Mouse (Mus musculus) liver, embryonic 14.5 days (tissue): Measurements from ENCODE around the gene Cenpa. TPM values are rescaled to one million over a fixed set of nuclear protein-coding genes. Genes with fewer than 3 reads are reported as not detected.

Experiments used
- ATAC-seq: fragments of 200-750 bp; cut with Nextera tagmentation; 2 replicates; pipeline ENCODE4 v1.8.0; 2017; ENCODE audit warnings: moderate number of reproducible peaks, mild to moderate bottlenecking, moderate library complexity; ENCODE audit not compliant: insufficient read depth
- DNase-seq, 3 experiments: peaks; one replicate each; pipeline ENCODE4 v3.0.0-alpha.2; 2012 to 2013; ENCODE audit warnings: low read depth in 3 of 3, low spot score in 3 of 3
- H3K27ac ChIP-seq: fragments of 300-500 bp; sonication (generic); 2 replicates; pipeline ENCODE4 v1.5.1; 2014; ENCODE audit warnings: moderate library complexity, mild to moderate bottlenecking, control low read depth, inconsistent platforms
- H3K27me3 ChIP-seq: fragments of 300-500 bp; sonication (generic); 2 replicates; pipeline ENCODE4 v1.6.1; 2014; ENCODE audit warnings: mild to moderate bottlenecking, low read length, moderate library complexity; ENCODE audit not compliant: control insufficient read depth, insufficient read depth
- H3K36me3 ChIP-seq: fragments of 300-500 bp; sonication (generic); replicated peaks from 2 replicates; pipeline ENCODE4 v1.6.1; 2014; ENCODE audit warnings: low read depth; ENCODE audit not compliant: control insufficient read depth, insufficient read depth
- H3K4me1 ChIP-seq, 2 experiments: fragments of 200-500 bp in 1 of 2; fragments of 300-500 bp in 1 of 2; sonication (generic) in 1 of 2; replicated peaks; 2 replicates each; pipeline ENCODE4 v1.6.1; 2012 to 2014; ENCODE audit warnings: antibody characterized with exemption in 1 of 2, inconsistent platforms in 1 of 2, low read length in 1 of 2; ENCODE audit not compliant: control insufficient read depth in 2 of 2, insufficient read depth in 2 of 2
- H3K4me2 ChIP-seq: fragments of 300-500 bp; sonication (generic); 2 replicates; pipeline ENCODE4 v1.6.1; 2014; ENCODE audit warnings: low read depth, mild to moderate bottlenecking, control low read depth, moderate library complexity
- H3K4me3 ChIP-seq, 2 experiments: fragments of 200-500 bp in 1 of 2; fragments of 300-500 bp in 1 of 2; sonication (generic) in 1 of 2; 2 replicates each; pipeline ENCODE4 v1.5.1; 2012 to 2014; ENCODE audit warnings: low read depth in 2 of 2, low read length in 2 of 2, mild to moderate bottlenecking in 2 of 2, control low read depth in 1 of 2, inconsistent platforms in 1 of 2, moderate library complexity in 1 of 2; ENCODE audit not compliant: insufficient read depth in 1 of 2
- H3K9ac ChIP-seq: fragments of 300-500 bp; sonication (generic); replicated peaks from 2 replicates; pipeline ENCODE4 v1.6.1; 2014; ENCODE audit warnings: mild to moderate bottlenecking, control low read depth, moderate library complexity
- H3K9me3 ChIP-seq: fragments of 300-500 bp; sonication (generic); 2 replicates; pipeline ENCODE4 v1.6.1; 2016; ENCODE audit warnings: low read length, mixed read lengths; ENCODE audit not compliant: control insufficient read depth
- CTCF ChIP-seq: IDR thresholded peaks from 2 replicates; pipeline ENCODE4 v1.5.1; 2016; ENCODE audit warnings: antibody characterized with exemption, low read depth, control low read depth
- EP300 ChIP-seq: IDR thresholded peaks from 2 replicates; pipeline ENCODE4 v1.6.1; 2016; ENCODE audit warnings: antibody characterized with exemption, low read depth
- WGBS: fragments of 180-500 bp; shearing (Covaris S2); extraction: QIAGEN DNeasy Blood & Tissue Kit; methylation state at CpG from one replicate; pipeline ENCODE4 v1.1.7; 2014; ENCODE audit not compliant: insufficient replicate concordance; 5-methylcytosine and 5-hydroxymethylcytosine counted together
- polyA plus RNA-seq, 2 experiments: library from polyadenylated mRNA; depleted of rRNA in 1 of 2; stranded (reverse) in 1 of 2; unstranded in 1 of 2; fragments of >200 nt; fragmentation: Nextera tagmentation in 1 of 2; extraction: Ambion mirVana in 1 of 2; gene quantifications; 2 replicates each; pipeline versions ENCODE4 v1.2.1 to v1.2.3; 2012 to 2014

Cenpa gene
- polyA plus RNA-seq, 2 experiments = 122 to 209 TPM

- Histone ChIP-seq H3K4me3 (no peak overlapping the region), H3K9ac (no peak overlapping the region), H3K4me2 (no peak overlapping the region), H3K4me1 (no peaks in the 10 kb centered on the region), H3K36me3 (no peaks in the 10 kb centered on the region; the same call in 1 of the 2 replicates), H3K27ac (no peak overlapping the region), H3K9me3 (no peaks in the 10 kb centered on the region), H3K27me3 (no peaks in the 10 kb centered on the region)
- DNase-seq (no peak), ATAC-seq (no peak)
- TF ChIP-seq CTCF (no peak), EP300 (no peak)
- 67% methylated on average over 4 of the region's 4 CpGs for WGBS
These were observed 7.5 kb upstream of the Cenpa start for GRCm38 (mm10) chr5:30659042-30659441.

DNA sequence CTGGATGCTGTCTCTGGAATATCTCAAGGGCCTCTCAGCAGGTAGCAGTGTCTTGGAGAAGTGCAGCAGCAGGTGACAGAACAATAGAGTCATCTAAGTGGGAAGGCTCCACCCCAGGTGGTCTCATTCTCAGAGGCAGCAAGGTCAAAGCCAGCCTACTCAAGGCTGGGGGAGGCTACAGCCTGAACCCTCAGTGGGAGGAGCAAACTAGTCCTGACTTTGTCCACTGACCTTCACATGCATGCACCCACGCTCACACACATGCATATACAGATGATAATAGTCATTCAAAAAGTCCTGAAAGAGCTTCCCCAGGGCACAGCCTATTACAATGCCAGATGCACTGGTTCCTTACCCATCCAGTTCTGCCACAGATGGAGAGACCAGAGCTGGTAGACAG is 6.3 kb upstream of the Cenpa start:
- no peaks in the 10 kb centered on the region; the same call in 1 of the 2 replicates for H3K36me3 ChIP-seq
- H3K4me2 ChIP-seq = no peak overlapping the region
- ATAC-seq = no peak
- no peaks in the 10 kb centered on the region for H3K27me3 ChIP-seq
- no peak overlapping the region for H3K27ac ChIP-seq
- 56% methylated on average over 1 of the region's 1 CpGs for WGBS
- no peak for DNase-seq
- H3K9me3 ChIP-seq = no peaks in the 10 kb centered on the region
- H3K4me3 ChIP-seq = no peak overlapping the region
- H3K9ac ChIP-seq = no peak overlapping the region
- 0 out of 4 replicates have a peak, but pooled peaks cover 0 to under 1% of the 10 kb centered on the region in 2 experiments for H3K4me1 ChIP-seq
- TF ChIP-seq EP300 = no peak
- no peak for TF ChIP-seq CTCF

GRCm38 (mm10) chr5:30660813-30661212 is 5.8 kb upstream of the Cenpa start:
- H3K4me3 ChIP-seq = no peak overlapping the region
- ATAC-seq (no peak), DNase-seq (no peak)
- H3K27ac ChIP-seq = no peak overlapping the region
- no peaks in the 10 kb centered on the region; the same call in 1 of the 2 replicates for H3K36me3 ChIP-seq
- WGBS = 87% methylated on average over 5 of the region's 5 CpGs
- H3K9me3 ChIP-seq = no peaks in the 10 kb centered on the region
- H3K27me3 ChIP-seq = no peaks in the 10 kb centered on the region
- H3K4me1 ChIP-seq = peaks cover 1 to 3% of the 10 kb centered on the region in 2 experiments
- H3K4me2 ChIP-seq = no peak overlapping the region
- TF ChIP-seq EP300 (no peak), CTCF (no peak)
- no peak overlapping the region for H3K9ac ChIP-seq

DNA sequence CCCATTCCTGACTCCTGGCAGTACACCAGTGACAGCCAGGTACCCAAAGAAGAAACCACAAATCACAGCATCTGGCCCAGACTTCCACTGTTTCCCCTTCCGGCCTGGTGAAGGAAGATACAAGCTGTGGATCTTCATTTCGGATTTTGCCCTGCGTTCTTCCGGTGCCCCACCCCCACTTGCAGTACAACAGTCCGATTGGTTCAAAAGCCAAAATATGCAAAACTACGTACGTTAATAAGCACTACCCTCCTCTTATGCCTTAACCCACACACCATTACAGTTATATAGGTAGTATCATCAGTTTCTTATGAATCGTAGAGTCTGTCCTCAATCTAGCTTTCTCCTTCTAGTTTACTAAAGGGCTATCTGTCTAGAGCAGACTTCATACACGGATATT is 1.2 kb upstream of the Cenpa start:
- Histone ChIP-seq H3K9ac (no peak overlapping the region), H3K4me1 (peaks cover 16 to 27% of the 10 kb centered on the region in 2 experiments), H3K4me2 (no peak overlapping the region), H3K27me3 (no peaks in the 10 kb centered on the region), H3K4me3 (no peak overlapping the region), H3K27ac (no peak overlapping the region), H3K9me3 (no peaks in the 10 kb centered on the region), H3K36me3 (peaks cover 20% of the 10 kb centered on the region)
- DNase-seq (no peak), ATAC-seq (no peak)
- 66% methylated on average over 9 of the region's 9 CpGs for WGBS
- TF ChIP-seq CTCF (no peak), EP300 (no peak)

DNA sequence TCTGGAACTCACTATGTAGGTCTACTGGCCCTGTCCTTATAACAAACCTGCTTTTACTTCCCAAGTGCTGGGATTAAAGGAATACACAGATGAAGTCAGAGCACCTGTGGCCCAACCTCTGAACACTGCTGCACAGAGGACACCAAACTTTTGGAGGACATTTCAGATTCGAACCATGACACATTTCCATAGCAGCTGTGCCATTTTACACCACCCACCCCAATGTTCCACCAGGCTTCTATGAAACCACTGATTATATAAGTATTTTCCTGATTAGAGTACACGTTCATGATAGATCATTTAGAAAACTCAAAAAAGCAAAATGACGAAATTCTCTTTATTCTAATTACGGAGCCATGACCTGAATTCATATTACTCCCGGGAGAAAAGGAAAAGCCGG is 609 bp upstream of the Cenpa start:
- H3K36me3 ChIP-seq = peaks cover 26% of the 10 kb centered on the region
- peak overlapping the region; percentile 82 for H3K4me2 ChIP-seq
- WGBS = 33% methylated on average over 6 of the region's 6 CpGs
- H3K4me1 ChIP-seq = peaks cover 16 to 27% of the 10 kb centered on the region in 2 experiments
- no peak for ATAC-seq
- H3K27me3 ChIP-seq = no peaks in the 10 kb centered on the region
- peak overlapping the region; percentile 97 to 98 for H3K4me3 ChIP-seq
- no peaks in the 10 kb centered on the region for H3K9me3 ChIP-seq
- no peak for TF ChIP-seq CTCF
- no peak for TF ChIP-seq EP300
- DNase-seq = no peak
- peak overlapping the region; percentile 85 for H3K9ac ChIP-seq
- peak overlapping the region; percentile 78 for H3K27ac ChIP-seq
